In genomic region chr14:103778009-103778431, GRCm38 (mm10) we compare ENCODE assay signal across 8 mouse cellular contexts.
DNase-seq lines count a peak whose midpoint lies in the region; ATAC-seq and TF ChIP-seq lines count a peak whose summit lies in the region.

No protein-coding gene starts in this region.

- no peaks in the 10 kb centered on the region for H3K36me3 ChIP-seq in embryonic facial prominence, embryonic 12.5 days
- H3K36me3 ChIP-seq in heart, postnatal 0 days (replicated peaks; ENCODE audit: control insufficient read depth, insufficient read depth, low read length) = no peaks in the 10 kb centered on the region
- H3K36me3 ChIP-seq in midbrain, embryonic 14.5 days (ENCODE audit: control insufficient read depth, insufficient read depth, low read length) = no peaks in the 10 kb centered on the region

- no peak for TF ChIP-seq CTCF in lung, adult 2 months (IDR thresholded peaks at IDR 0.05; ENCODE audit: insufficient read depth, low read length)
- TF ChIP-seq CTCF in heart, postnatal 0 days (IDR thresholded peaks at IDR 0.05; ENCODE audit: low read depth) = no peak

- H3K4me3 ChIP-seq in lung, adult 2 months (replicated peaks; ENCODE audit: extremely low read depth, low read depth, low read length) = peak overlapping the region; percentile 12
- H3K4me3 ChIP-seq in embryonic facial prominence, embryonic 12.5 days = peak overlapping the region; percentile 22
- peak overlapping the region; percentile 34 for H3K4me3 ChIP-seq in heart, postnatal 0 days (ENCODE audit: low read depth, low read length)
- peak overlapping the region; percentile 26 for H3K4me3 ChIP-seq in midbrain, embryonic 14.5 days (replicated peaks; ENCODE audit: low read depth, low read length)

- no peak for TF ChIP-seq POLR2A in lung, adult 2 months (IDR thresholded peaks at IDR 0.05; ENCODE audit: borderline replicate concordance, extremely low read depth, low read depth, low read length)

- no peak overlapping the region for H3K9ac ChIP-seq in embryonic facial prominence, embryonic 12.5 days
- no peak overlapping the region for H3K9ac ChIP-seq in heart, postnatal 0 days (replicated peaks; ENCODE audit: low read depth, low read length)
- H3K9ac ChIP-seq in midbrain, embryonic 14.5 days (replicated peaks; ENCODE audit: low read length) = peak overlapping the region; percentile 32; the same call in 1 of the 2 replicates

- no peak for DNase-seq in lung, adult 2 months
- no peak for DNase-seq in lung, postnatal 14 days
- peak; percentile 7 for DNase-seq in heart, postnatal 0 days (ENCODE audit: low spot score)
- peak; percentile 45 to 66 for DNase-seq in layer of hippocampus, adult 8-10 months (ENCODE audit: low spot score in 2 of 2)
- peak; percentile 81 for DNase-seq in midbrain, embryonic 14.5 days
- no peak for DNase-seq in thymus, postnatal 4 days

- H3K4me1 ChIP-seq in lung, adult 2 months (ENCODE audit: control insufficient read depth, insufficient read depth, low read length) = no peaks in the 10 kb centered on the region
- peaks cover 5% of the 10 kb centered on the region; the same call in 1 of the 2 replicates for H3K4me1 ChIP-seq in embryonic facial prominence, embryonic 12.5 days
- H3K4me1 ChIP-seq in heart, postnatal 0 days (ENCODE audit: control insufficient read depth, insufficient read depth) = no peaks in the 10 kb centered on the region
- 0 out of 2 replicates have a peak, but pooled peaks cover 16% of the 10 kb centered on the region for H3K4me1 ChIP-seq in midbrain, embryonic 14.5 days (ENCODE audit: control insufficient read depth, insufficient read depth, low read length)

- WGBS in lung, adult 2 months = 19% methylated on average over 12 of the region's 12 CpGs
- 4% methylated on average over 12 of the region's 12 CpGs for WGBS in embryonic facial prominence, embryonic 12.5 days
- WGBS in heart, postnatal 0 days = 30% methylated on average over 12 of the region's 12 CpGs
- under 1% methylated on average over 12 of the region's 12 CpGs for WGBS in midbrain, embryonic 14.5 days

- ATAC-seq in embryonic facial prominence, embryonic 12.5 days (ENCODE audit: insufficient number of reproducible peaks, insufficient read depth, low FRiP score, low TSS enrichment) = peak; percentile 38; the same call in 1 of the 2 replicates
- ATAC-seq in heart, postnatal 0 days (ENCODE audit: insufficient read depth, low read depth) = no peak
- ATAC-seq in midbrain, embryonic 14.5 days (ENCODE audit: low FRiP score, low TSS enrichment) = peak; percentile 71
- no peak for ATAC-seq in megakaryocyte, adult 5-6 weeks (ENCODE audit: poor library complexity, severe bottlenecking)

- H3K4me2 ChIP-seq in embryonic facial prominence, embryonic 12.5 days (replicated peaks) = peak overlapping the region; percentile 50
- peak overlapping the region; percentile 58 for H3K4me2 ChIP-seq in heart, postnatal 0 days (ENCODE audit: low read depth, low read length)
- H3K4me2 ChIP-seq in midbrain, embryonic 14.5 days (ENCODE audit: low read length) = peak overlapping the region; percentile 50

- no peaks in the 10 kb centered on the region; the same call in 1 of the 2 replicates for H3K27me3 ChIP-seq in embryonic facial prominence, embryonic 12.5 days
- H3K27me3 ChIP-seq in heart, postnatal 0 days (ENCODE audit: control insufficient read depth, insufficient read depth, low read length) = no peaks in the 10 kb centered on the region
- H3K27me3 ChIP-seq in midbrain, embryonic 14.5 days (ENCODE audit: control insufficient read depth, insufficient read depth, low read length) = no peaks in the 10 kb centered on the region

- peak overlapping the region; percentile 4; the same call in 1 of the 2 replicates for H3K27ac ChIP-seq in embryonic facial prominence, embryonic 12.5 days
- H3K27ac ChIP-seq in heart, postnatal 0 days (ENCODE audit: low read depth) = peak overlapping the region; percentile 30; the same call in 1 of the 2 replicates
- peak overlapping the region; percentile 71 for H3K27ac ChIP-seq in midbrain, embryonic 14.5 days (replicated peaks; ENCODE audit: low read depth, low read length)

- H3K9me3 ChIP-seq in embryonic facial prominence, embryonic 12.5 days = no peaks in the 10 kb centered on the region
- no peaks in the 10 kb centered on the region for H3K9me3 ChIP-seq in heart, postnatal 0 days (replicated peaks; ENCODE audit: control insufficient read depth, low read length)
- no peaks in the 10 kb centered on the region for H3K9me3 ChIP-seq in midbrain, embryonic 14.5 days (ENCODE audit: control insufficient read depth, low read length)

- no peak for TF ChIP-seq EP300 in heart, postnatal 0 days (IDR thresholded peaks at IDR 0.05; ENCODE audit: low read depth)

Comparison
In these comparisons a context has a peak if more than half of its experiments do, and no peak if none do; other contexts are left out.
1. DNase-seq: peak in heart, postnatal 0 days (single experiment), layer of hippocampus, adult 8-10 months (2 of 2) and midbrain, embryonic 14.5 days (single experiment); none in lung, adult 2 months (single experiment), lung, postnatal 14 days (single experiment) and thymus, postnatal 4 days (single experiment).
2. ATAC-seq: peak in embryonic facial prominence, embryonic 12.5 days (single experiment) and midbrain, embryonic 14.5 days (single experiment); none in heart, postnatal 0 days (single experiment) and megakaryocyte, adult 5-6 weeks (single experiment).
3. H3K27ac ChIP-seq: peak in every context shown above with its lines; median percentile 71 in midbrain, embryonic 14.5 days; 30 in heart, postnatal 0 days; 4 in embryonic facial prominence, embryonic 12.5 days.
4. Peak in every context shown above with its lines, with median percentiles within 50 percentile points of each other: H3K4me3 ChIP-seq and H3K4me2 ChIP-seq.